Mouse (Mus musculus) heart, adult 18-20 months (tissue): ENCODE measurements at regions not wholly inside any gene's neighbourhood (a gene's known extent, or its start where the extent isn't known, plus 50 kb on each side); places are given as distances from the start of the nearest gene placed in this dataset.

Source experiments
- DNase-seq, 2 experiments: peaks; one replicate each; pipeline ENCODE4 v3.0.0; 2021 to 2022; ENCODE audit warnings: mixed read lengths in 1 of 2

DNA sequence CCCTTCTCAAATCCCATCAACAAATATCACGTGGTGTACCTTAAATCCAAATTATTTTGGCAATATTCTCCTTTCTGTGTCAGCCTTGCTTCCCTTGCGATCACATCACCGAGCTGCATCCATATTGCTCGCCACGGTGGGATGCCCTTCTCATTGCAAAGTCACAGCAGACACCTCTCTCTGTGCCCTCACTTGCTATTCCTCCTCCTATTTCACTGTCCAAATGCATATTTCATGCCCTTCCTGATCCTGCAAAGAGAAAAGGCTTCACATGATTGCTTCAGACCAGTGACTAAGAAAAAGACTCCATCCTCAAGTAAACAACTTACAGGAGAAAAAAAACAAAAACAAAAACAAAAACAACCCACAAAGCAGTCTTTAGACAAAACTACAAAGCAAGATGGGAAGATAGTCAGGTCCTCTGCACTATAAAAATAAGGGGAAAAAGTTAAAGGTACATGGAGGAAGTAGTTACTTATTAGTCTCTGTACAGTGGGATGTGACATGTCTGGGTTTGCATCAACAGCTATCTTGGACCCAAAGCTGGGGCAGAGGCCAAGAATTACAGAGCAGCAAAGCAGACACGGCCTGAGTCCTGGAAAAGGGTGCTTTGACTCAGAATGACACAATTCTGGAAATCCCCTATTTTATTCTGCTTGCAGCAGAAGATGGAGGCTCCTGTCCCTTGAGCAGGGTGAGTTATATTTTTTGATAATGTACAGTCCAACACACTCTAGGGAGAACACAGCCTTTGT lies 349.3 kb downstream of the Zfp619 start:
- peak; percentile 37 to 62 for DNase-seq

- no peak for DNase-seq
Observed at GRCm38 (mm10) chr7:39867451-39867850, 349.9 kb downstream of the Zfp619 start.

DNA sequence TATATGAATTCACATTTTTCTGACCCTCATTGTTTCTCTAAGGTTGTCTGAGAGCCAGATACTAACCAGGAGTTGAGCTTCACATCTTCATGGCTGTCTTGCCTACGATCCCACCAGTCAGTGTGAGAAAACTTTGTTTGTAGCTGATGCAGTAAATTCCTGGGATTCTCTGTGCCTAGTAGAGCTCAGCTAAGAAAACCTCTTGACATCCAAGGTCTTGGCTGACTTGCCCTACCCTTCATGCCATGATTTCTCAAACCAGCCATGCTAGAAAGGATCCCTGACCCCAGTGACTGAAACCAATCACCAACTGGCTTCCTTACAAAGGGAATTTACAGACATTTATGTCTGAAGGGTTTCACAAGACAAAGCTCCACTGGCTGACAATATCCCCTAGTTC lies 364.5 kb downstream of the Zfp619 start:
- DNase-seq = no peak

GRCm38 (mm10) chr7:39894208-39894896 lies 376.8 kb downstream of the Zfp619 start:
- no peak for DNase-seq

DNA sequence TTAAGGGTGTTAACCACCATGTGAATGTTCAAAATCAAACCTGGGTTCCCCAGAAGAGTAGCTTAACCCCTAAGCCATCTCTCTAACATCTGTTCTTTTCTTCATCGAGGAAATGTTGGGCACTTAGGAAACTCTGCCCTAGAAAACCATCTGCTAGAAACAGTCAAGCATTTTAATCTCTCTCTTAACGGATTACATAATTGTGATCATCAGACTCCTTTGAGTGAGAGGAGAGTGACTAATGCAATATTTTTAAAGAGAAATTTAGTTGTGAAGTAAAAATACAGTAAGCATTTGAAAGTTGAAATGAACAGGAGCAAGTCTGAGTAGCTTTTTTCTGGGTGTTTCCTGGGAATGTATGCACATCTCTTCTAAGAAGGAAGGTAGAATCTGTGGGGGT lies 379.4 kb downstream of the Zfp619 start:
- DNase-seq = no peak

DNA sequence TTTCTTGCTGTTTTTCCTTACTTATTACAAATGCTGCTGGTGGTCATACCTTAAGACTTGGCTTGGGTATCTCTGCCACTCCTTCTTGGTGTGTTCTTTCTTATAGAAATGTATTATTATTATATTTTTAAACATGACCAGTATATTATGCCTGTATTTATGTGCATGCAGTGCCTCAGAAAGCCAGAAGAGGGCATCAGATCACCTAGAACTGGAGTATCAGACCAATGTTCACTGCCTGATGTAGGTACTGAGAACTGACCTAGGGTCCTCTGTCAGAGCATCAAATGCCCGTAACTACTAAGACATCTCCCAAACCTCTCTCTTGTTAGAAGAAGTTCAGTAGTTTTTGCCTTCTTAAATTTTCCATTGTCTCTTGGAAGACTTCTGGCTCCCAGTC lies 380.7 kb downstream of the Zfp619 start:
- no peak for DNase-seq

GRCm38 (mm10) chr7:39933946-39934345 lies 416.4 kb downstream of the Zfp619 start:
- DNase-seq = no peak

DNA sequence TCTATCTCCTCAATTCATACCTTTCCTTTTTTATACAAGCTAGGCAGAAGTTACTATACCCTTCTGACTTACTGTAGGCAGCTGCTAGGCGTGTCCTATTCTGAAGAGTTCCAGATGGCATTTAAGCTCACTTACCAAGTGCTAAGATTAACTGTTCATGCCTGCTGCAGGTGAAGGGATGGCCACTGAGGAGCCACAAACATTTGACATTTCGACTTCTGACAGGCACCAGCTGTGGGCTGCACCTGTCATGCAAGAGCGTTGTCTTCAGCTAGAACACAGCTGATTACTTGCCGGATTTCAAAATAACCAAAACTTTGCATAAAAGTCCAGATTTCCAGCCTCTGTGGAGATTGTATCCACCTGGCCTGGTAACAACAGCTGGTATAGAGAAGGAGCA lies 419.7 kb downstream of the Zfp619 start:
- DNase-seq = no peak

GRCm38 (mm10) chr7:39942262-39942900 lies 424.8 kb downstream of the Zfp619 start:
- DNase-seq = no peak

DNA sequence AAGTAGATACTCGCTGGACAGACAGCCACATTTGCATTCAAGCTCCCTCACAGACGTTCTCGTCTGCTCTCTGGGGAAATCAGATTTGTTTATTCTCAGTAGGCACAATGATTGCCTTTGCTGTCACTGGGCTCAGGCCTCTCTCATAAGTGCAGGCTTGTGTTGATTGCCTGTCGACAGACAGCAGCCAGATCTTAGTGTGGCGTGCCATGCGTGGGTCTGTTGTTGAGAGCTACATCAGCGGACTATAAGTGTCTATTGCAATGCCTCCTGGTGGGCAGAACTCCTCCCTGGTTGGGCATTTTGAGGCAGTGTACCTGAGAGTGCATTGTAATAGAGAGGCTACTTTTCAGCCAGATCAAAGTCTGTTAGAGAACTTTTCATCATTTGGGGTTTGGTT lies 436.5 kb downstream of the Zfp619 start:
- DNase-seq = peak; percentile 13

GRCm38 (mm10) chr7:39954931-39955330 lies 437.4 kb downstream of the Zfp619 start:
- DNase-seq = peak; percentile 5 to 22

- no peak for DNase-seq
Observed at GRCm38 (mm10) chr7:39978121-39978520, 460.6 kb downstream of the Zfp619 start.

DNA sequence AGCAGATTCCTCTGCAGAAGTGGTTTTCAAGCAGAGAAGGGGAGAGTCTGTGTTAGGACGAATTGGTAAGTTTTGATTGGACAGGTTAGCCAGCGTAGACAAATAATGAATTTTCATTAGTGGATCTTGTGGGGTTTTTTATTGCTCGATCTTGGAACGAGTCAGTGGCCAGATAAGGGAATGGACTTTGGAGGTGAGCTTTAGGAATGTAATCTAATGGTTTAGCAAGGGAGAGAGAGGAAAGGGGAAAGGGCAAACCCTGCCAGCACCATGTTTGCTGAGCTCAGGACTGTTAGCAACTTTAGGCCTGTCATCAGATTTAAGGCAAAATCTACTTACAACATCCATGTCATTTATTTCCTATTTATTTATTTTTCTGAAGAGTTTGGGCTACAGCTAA lies 464.1 kb downstream of the Zfp619 start:
- DNase-seq = no peak
